Mouse (Mus musculus): ENCODE measurements at regions not wholly inside any gene's neighbourhood (a gene's known extent, or its start where the extent isn't known, plus 50 kb on each side); places are given as distances from the start of the nearest gene placed in this dataset.
A peak's percentile ranks its signal among the peaks of the same experiment; 100 is the strongest.

DNA sequence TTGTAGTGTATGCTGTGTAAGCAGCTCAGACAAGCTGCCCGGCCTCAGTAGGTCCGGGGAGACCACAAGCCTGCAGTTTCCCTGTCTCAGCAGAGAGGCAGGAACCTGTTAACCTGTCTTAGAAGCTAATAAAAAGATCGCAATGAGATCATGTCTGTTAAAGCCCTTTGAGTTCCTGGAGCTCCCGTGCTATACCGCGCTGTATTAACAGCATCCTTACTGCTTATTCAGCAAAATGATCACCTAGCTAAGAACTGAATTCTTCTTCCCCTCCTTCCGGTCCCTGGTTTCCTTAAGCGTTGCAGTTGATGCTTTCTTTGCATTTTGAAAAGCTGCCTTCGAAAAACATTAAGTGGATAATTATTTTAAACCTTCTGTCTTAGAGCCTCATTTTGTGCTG is 1230.4 kb upstream of the A1bg start:
- no peak for ATAC-seq (replicated peaks; ENCODE audit: insufficient number of reproducible peaks, low FRiP score, low TSS enrichment, low read depth)
- H3K4me2 ChIP-seq (ENCODE audit: low read depth, low read length): no peak overlapping the region
- 65% methylated on average over 9 of the region's 9 CpGs for WGBS
- H3K4me3 ChIP-seq (ENCODE audit: low read depth, low read length): no peak overlapping the region
- no peaks in the 10 kb centered on the region for H3K36me3 ChIP-seq (replicated peaks; ENCODE audit: control insufficient read depth, insufficient read depth, low read depth, low read length)
- H3K27ac ChIP-seq (replicated peaks; ENCODE audit: low read depth, low read length): no peak overlapping the region
- H3K9ac ChIP-seq (replicated peaks; ENCODE audit: low read length): no peak overlapping the region
- H3K9me3 ChIP-seq (replicated peaks; ENCODE audit: control insufficient read depth, low read length): no peaks in the 10 kb centered on the region
- DNase-seq (ENCODE audit: low spot score): peak; percentile 8
- no peaks in the 10 kb centered on the region for H3K27me3 ChIP-seq (ENCODE audit: control insufficient read depth, insufficient read depth, low read length)
- H3K4me1 ChIP-seq (ENCODE audit: control insufficient read depth, insufficient read depth, low read length): no peaks in the 10 kb centered on the region

DNA sequence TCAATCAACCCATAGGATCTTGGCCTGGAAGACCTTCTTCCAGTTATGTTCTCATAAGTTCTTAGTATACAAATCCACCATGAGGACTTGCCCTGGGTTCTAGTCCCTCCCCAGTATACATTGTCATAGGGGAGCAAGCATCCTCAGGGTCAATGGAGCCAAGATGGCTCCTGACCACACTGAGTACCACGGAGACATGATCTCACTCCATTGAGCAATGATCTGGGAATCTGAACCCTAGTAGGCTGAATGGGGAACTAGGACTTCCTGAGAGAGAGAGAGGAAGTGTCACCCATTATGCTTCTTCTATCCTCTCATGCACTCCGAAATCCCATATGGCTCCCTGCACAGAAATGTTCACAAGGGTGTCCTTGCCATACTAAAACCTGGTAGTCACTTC is 1229.3 kb upstream of the A1bg start:
- 88% methylated on average over 2 of the region's 2 CpGs for WGBS

DNA sequence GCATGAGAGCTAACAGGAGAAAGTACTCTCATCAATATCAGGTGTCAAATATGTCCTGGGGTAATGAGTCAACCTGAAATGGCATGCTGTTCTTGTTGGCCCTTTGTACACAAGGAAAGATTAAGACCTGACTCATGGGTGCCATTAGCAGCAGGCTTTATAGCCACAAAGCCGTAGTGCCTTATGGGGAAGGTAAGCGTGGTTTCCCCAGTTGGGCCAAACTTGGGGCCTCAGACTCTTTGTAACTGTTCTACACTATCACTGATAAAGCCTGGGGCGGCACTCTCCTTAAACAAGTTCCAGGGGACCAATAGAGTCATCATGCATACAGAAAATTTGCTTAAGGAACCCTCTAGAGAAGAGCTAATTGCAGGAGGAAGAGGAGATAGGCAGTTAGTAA is 1228.9 kb upstream of the A1bg start:
- ATAC-seq (replicated peaks; ENCODE audit: insufficient number of reproducible peaks, low FRiP score, low TSS enrichment, low read depth) (no peak), DNase-seq (ENCODE audit: low spot score) (no peak)
- Histone ChIP-seq H3K4me3 (ENCODE audit: low read depth, low read length) (no peak overlapping the region), H3K27me3 (ENCODE audit: control insufficient read depth, insufficient read depth, low read length) (no peaks in the 10 kb centered on the region), H3K4me2 (ENCODE audit: low read depth, low read length) (no peak overlapping the region), H3K4me1 (ENCODE audit: control insufficient read depth, insufficient read depth, low read length) (no peaks in the 10 kb centered on the region), H3K36me3 (replicated peaks; ENCODE audit: control insufficient read depth, insufficient read depth, low read depth, low read length) (no peaks in the 10 kb centered on the region), H3K27ac (replicated peaks; ENCODE audit: low read depth, low read length) (no peak overlapping the region), H3K9me3 (replicated peaks; ENCODE audit: control insufficient read depth, low read length) (no peaks in the 10 kb centered on the region), H3K9ac (replicated peaks; ENCODE audit: low read length) (no peak overlapping the region)
- WGBS: 89% methylated on average over 3 of the region's 3 CpGs

More for the DNA sequence above, 1229.3 kb upstream of the A1bg start:
- H3K9me3 ChIP-seq (replicated peaks; ENCODE audit: control insufficient read depth, low read length): no peaks in the 10 kb centered on the region
- no peak overlapping the region for H3K4me3 ChIP-seq (ENCODE audit: low read depth, low read length)
- no peaks in the 10 kb centered on the region for H3K36me3 ChIP-seq (replicated peaks; ENCODE audit: control insufficient read depth, insufficient read depth, low read depth, low read length)
- H3K27ac ChIP-seq (replicated peaks; ENCODE audit: low read depth, low read length): no peak overlapping the region
- ATAC-seq (replicated peaks; ENCODE audit: insufficient number of reproducible peaks, low FRiP score, low TSS enrichment, low read depth): no peak
- no peaks in the 10 kb centered on the region for H3K4me1 ChIP-seq (ENCODE audit: control insufficient read depth, insufficient read depth, low read length)
- no peaks in the 10 kb centered on the region for H3K27me3 ChIP-seq (ENCODE audit: control insufficient read depth, insufficient read depth, low read length)
- no peak for DNase-seq (ENCODE audit: low spot score)
- H3K9ac ChIP-seq (replicated peaks; ENCODE audit: low read length): no peak overlapping the region
- no peak overlapping the region for H3K4me2 ChIP-seq (ENCODE audit: low read depth, low read length)

DNA sequence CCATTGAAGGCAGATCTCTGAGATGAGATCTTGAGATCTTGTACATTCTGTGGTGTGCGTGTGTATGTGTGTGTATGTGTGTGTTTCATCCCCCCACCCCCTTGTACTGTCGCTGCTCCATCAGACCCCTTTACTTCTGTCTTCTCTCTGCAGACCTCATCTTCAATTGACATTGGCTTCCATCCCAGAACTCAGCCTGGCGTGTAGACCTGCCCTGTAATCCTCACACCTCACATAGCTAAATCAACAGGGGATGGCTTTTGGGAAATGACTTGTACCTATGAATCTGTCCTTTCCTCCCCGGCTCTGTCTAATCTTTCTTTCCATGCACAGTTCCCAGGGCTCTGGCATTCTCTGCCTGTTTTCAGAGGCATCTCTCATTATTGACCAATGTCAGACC is 1227.5 kb upstream of the A1bg start:
- Histone ChIP-seq H3K4me3 (ENCODE audit: low read depth, low read length) (no peak overlapping the region), H3K4me2 (ENCODE audit: low read depth, low read length) (no peak overlapping the region), H3K9me3 (replicated peaks; ENCODE audit: control insufficient read depth, low read length) (no peaks in the 10 kb centered on the region), H3K27me3 (ENCODE audit: control insufficient read depth, insufficient read depth, low read length) (no peaks in the 10 kb centered on the region), H3K4me1 (ENCODE audit: control insufficient read depth, insufficient read depth, low read length) (no peaks in the 10 kb centered on the region), H3K9ac (replicated peaks; ENCODE audit: low read length) (no peak overlapping the region), H3K36me3 (replicated peaks; ENCODE audit: control insufficient read depth, insufficient read depth, low read depth, low read length) (no peaks in the 10 kb centered on the region), H3K27ac (replicated peaks; ENCODE audit: low read depth, low read length) (no peak overlapping the region)
- DNase-seq (ENCODE audit: low spot score) (no peak), ATAC-seq (replicated peaks; ENCODE audit: insufficient number of reproducible peaks, low FRiP score, low TSS enrichment, low read depth) (no peak)
- WGBS: 94% methylated on average over 4 of the region's 4 CpGs

DNA sequence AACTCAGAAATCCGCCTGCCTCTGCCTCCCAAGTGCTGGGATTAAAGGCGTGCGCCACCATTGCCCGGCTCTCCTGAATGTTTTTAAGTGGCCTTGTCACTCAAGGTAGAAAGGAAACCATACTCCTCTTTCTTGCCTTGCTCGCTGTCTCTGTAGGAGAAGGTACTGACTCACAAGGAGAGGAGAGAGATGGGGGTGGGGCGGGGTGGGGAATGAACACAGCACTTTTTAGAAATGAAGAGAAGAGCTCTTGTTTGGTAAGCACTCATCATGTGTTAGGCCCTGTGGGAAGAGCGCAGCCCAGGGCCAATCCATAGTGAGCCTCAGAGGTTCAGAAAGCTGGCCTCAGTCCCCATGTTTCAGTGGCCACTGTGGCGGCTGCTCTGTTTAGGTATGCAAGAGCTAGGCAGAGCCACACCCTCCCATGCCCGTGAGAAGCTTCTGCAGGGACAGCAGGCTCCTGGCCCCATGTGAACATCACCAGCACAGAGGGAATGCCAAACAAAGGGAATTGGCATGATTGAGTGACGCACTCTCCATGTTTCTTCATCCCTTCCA is 1225.9 kb upstream of the A1bg start:
- H3K4me2 ChIP-seq (ENCODE audit: low read depth, low read length): no peak overlapping the region
- H3K4me1 ChIP-seq (ENCODE audit: control insufficient read depth, insufficient read depth, low read length): no peaks in the 10 kb centered on the region
- no peak overlapping the region for H3K27ac ChIP-seq (replicated peaks; ENCODE audit: low read depth, low read length)
- H3K9ac ChIP-seq (replicated peaks; ENCODE audit: low read length): no peak overlapping the region
- ATAC-seq (replicated peaks; ENCODE audit: insufficient number of reproducible peaks, low FRiP score, low TSS enrichment, low read depth): no peak
- H3K9me3 ChIP-seq (replicated peaks; ENCODE audit: control insufficient read depth, low read length): no peaks in the 10 kb centered on the region
- no peak overlapping the region for H3K4me3 ChIP-seq (ENCODE audit: low read depth, low read length)
- H3K27me3 ChIP-seq (ENCODE audit: control insufficient read depth, insufficient read depth, low read length): no peaks in the 10 kb centered on the region
- no peaks in the 10 kb centered on the region for H3K36me3 ChIP-seq (replicated peaks; ENCODE audit: control insufficient read depth, insufficient read depth, low read depth, low read length)
- 88% methylated on average over 10 of the region's 10 CpGs for WGBS
- no peak for DNase-seq (ENCODE audit: low spot score)

DNA sequence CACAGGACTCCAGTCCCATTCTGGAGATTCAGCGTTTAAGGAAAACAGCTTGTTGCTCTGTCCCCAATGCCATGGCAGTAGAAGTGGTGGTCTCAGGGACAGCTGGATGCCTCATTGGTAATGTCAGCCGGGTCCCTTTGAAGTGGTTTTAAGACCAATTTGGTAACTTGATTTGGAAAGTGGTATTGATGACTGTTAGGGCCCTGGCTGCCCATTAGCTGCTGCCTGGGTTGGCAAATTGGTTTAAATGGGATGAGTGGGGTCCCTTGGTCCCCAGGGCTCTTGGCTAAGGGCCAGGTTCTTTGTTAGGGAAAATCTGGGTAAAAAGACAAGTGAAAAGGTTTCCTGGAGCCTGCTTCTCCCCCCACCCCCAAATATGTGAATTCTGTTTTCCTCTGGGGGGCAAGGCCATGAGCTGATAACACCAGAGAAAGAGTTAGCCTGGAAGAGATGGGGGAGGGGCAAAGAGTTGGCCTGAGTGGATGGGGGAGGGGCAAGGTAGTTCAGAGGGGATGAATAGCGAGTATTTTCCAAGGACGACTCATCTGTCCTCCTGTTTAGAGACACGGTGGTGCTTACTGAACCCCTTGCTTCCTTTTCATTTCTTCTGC is 1224.6 kb upstream of the A1bg start:
- H3K27ac ChIP-seq (replicated peaks; ENCODE audit: low read depth, low read length): no peak overlapping the region
- H3K27me3 ChIP-seq (ENCODE audit: control insufficient read depth, insufficient read depth, low read length): no peaks in the 10 kb centered on the region
- no peak overlapping the region for H3K4me2 ChIP-seq (ENCODE audit: low read depth, low read length)
- no peak overlapping the region for H3K4me3 ChIP-seq (ENCODE audit: low read depth, low read length)
- H3K9ac ChIP-seq (replicated peaks; ENCODE audit: low read length): no peak overlapping the region
- no peaks in the 10 kb centered on the region for H3K9me3 ChIP-seq (replicated peaks; ENCODE audit: control insufficient read depth, low read length)
- ATAC-seq (replicated peaks; ENCODE audit: insufficient number of reproducible peaks, low FRiP score, low TSS enrichment, low read depth) (no peak), DNase-seq (ENCODE audit: low spot score) (no peak)
- WGBS: 31% methylated on average over 5 of the region's 5 CpGs
- H3K36me3 ChIP-seq (replicated peaks; ENCODE audit: control insufficient read depth, insufficient read depth, low read depth, low read length): no peaks in the 10 kb centered on the region
- H3K4me1 ChIP-seq (ENCODE audit: control insufficient read depth, insufficient read depth, low read length): no peaks in the 10 kb centered on the region

DNA sequence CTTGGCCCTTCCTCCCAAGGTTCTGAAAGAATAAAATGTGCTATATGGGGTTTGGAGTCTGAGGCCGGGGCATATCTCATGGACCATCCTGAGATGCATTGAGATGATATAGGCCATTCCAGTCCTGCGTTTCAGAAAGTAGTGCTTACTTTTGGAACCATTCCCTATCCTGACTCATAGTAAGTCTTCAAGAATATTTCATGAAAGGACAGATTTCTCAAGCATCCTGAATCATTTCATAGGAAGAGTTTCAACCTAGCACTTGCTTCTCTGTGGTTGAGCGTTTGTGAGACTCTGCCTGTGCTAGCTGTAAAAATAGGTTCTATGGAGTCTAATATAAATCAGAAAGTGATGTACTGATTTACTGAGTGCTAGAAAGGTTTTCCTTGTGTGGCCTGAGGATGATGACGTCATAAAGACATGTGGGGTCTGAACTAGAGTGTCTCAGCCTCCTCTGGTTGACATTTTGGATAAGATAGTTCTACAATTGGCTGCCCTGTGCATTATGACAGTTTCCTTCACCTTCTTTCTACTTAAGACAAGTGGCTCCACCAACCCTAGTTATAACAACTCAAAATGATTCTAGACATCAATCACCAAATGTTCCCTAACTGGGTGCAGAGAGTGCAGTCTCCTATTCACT is 1223.0 kb upstream of the A1bg start:
- Histone ChIP-seq H3K4me2 (ENCODE audit: low read depth, low read length) (no peak overlapping the region), H3K36me3 (replicated peaks; ENCODE audit: control insufficient read depth, insufficient read depth, low read depth, low read length) (no peaks in the 10 kb centered on the region), H3K27me3 (ENCODE audit: control insufficient read depth, insufficient read depth, low read length) (no peaks in the 10 kb centered on the region), H3K9ac (replicated peaks; ENCODE audit: low read length) (no peak overlapping the region), H3K4me3 (ENCODE audit: low read depth, low read length) (no peak overlapping the region), H3K4me1 (ENCODE audit: control insufficient read depth, insufficient read depth, low read length) (no peaks in the 10 kb centered on the region), H3K27ac (replicated peaks; ENCODE audit: low read depth, low read length) (no peak overlapping the region), H3K9me3 (replicated peaks; ENCODE audit: control insufficient read depth, low read length) (no peaks in the 10 kb centered on the region)
- 90% methylated on average over 4 of the region's 4 CpGs for WGBS
- ATAC-seq (replicated peaks; ENCODE audit: insufficient number of reproducible peaks, low FRiP score, low TSS enrichment, low read depth) (no peak), DNase-seq (ENCODE audit: low spot score) (no peak)

DNA sequence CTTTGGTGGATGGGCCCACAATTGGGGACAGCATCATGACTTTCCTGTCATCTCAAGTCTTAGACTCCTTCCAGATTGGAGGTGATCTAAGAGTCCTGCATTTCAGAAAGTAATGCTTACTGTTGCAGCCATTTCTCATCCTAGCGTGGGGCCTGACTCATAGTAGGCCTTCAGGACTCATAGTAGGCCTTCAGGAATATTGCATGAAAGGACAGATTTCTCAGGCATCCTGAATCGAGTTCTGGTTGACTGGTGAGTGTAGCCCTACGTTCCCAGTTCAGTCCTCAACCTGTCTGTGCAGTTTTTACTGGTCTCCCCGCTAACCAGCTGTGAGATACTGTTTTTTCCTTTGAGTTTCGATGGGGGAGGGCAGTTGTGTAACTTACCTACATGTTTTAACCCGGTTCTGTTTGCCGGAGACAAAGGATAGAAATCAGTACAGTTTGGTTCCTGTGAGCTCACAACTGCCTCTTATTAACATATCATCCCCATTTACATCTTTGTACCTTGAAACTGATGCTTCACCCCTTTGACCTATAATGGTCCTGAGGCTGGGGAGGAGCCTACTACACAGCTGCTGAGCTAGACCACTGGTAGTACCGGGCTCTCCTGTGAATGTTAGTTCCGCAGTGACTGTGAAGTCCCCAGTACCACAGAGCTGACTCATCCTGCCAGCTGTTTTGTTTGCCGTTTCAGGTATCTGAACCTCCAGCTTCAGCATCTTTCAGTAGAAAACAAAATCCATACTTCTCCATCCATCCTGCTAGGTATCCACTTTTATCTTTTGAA is 1222.2 kb upstream of the A1bg start:
- 89% methylated on average over 10 of the region's 10 CpGs for WGBS
- Histone ChIP-seq H3K4me3 (ENCODE audit: low read depth, low read length) (no peak overlapping the region), H3K36me3 (replicated peaks; ENCODE audit: control insufficient read depth, insufficient read depth, low read depth, low read length) (no peaks in the 10 kb centered on the region), H3K4me1 (ENCODE audit: control insufficient read depth, insufficient read depth, low read length) (no peaks in the 10 kb centered on the region), H3K9me3 (replicated peaks; ENCODE audit: control insufficient read depth, low read length) (no peaks in the 10 kb centered on the region), H3K27ac (replicated peaks; ENCODE audit: low read depth, low read length) (no peak overlapping the region), H3K9ac (replicated peaks; ENCODE audit: low read length) (no peak overlapping the region), H3K27me3 (ENCODE audit: control insufficient read depth, insufficient read depth, low read length) (no peaks in the 10 kb centered on the region), H3K4me2 (ENCODE audit: low read depth, low read length) (no peak overlapping the region)
- DNase-seq (ENCODE audit: low spot score): no peak
- ATAC-seq (replicated peaks; ENCODE audit: insufficient number of reproducible peaks, low FRiP score, low TSS enrichment, low read depth): no peak

Measured in embryonic facial prominence, embryonic 11.5 days (tissue).